Mouse (Mus musculus): ENCODE results near the gene Esr1.
A peak's percentile ranks its signal among the peaks of the same experiment; 100 is the strongest.
"Not testable (repeated sequence)": the region's sequence is repeated elsewhere in the genome, so short reads cannot be mapped to it uniquely, and the experiment has no call there.

Gene Esr1

DNA sequence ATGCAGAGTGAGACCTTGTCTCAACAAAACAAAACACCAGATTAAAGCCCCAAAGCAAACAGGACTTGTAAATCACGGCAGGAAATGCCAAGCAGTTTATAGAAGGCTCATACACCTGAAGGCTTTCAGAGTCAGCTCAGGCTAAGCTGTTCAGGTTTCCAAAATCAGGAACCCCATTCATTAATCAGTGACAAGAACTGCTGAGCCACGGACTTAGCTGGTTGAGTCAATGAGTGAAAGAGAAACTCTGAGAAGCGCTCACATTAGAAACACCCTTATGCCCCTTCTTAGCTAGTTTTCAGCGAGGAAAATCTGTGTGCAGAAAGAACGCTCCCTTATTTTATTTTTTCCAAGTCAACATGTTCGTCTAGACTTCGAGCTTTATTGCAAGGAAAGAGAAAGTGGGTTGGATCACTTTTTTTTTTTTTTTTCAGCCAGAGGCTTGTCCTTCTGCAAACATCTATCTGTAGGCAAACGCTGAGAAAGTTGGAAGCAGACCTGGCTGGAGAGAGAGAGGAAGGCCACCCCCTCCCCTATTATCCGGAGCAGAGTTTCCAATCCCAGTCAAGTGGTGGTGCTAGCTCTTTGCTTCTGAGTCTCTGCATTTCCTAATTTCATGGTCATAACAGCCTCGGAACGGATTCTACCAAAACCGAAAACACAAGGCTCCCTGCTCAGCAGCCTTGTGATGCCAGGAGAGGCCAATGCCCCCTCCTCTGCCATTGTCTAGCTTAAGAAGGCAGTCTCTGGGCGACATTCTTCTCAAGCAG, at the start of gene Esr1:
TSS of gene Esr1 (plus strand) at position 208 of the 770 bp plus-strand sequence.
- DNase-seq (ENCODE audit: low spot score in 2 of 2) = peak in 1 of 2 experiments; percentile 26

DNA sequence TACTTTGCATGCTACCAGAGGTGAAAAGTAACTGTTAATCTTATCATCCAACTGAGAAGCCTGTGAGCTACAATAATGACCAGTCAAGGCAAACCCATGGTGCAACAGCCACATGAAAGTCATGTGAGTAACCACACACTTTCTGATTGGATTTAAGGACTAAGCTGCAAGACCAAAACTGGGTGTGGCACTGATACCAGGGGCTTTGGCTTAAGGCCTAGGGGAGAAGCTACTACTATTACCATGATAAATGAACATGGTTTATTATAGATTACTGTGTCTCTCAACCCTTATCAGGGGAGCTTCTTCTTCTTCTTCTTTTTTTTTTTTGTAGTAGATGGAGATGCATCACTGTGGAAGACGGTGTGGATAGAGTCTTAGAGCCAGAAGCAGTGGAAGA, 46.2 kb upstream of the Esr1 start:
- no peak for DNase-seq (ENCODE audit: low spot score in 2 of 2)

DNA sequence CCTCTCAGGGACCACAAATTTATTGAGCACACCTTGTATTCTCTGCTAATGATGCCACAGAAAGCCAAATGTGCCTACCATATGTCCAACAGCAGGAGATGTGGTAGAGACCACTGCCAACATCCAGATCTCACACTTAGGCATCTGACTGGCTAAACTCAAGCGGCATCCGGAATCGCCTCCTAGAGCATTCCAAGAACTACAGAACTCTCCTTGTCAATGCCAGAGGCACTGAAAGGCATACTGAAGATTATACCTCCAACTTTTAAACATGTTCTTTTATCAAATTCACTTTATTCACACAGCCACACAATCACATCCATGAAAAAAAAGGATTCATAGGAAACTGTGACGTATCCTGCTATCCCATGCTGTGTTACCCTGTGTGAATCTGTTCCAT, 40.6 kb upstream of the Esr1 start:
- no peak for DNase-seq (ENCODE audit: low spot score in 2 of 2)

DNA sequence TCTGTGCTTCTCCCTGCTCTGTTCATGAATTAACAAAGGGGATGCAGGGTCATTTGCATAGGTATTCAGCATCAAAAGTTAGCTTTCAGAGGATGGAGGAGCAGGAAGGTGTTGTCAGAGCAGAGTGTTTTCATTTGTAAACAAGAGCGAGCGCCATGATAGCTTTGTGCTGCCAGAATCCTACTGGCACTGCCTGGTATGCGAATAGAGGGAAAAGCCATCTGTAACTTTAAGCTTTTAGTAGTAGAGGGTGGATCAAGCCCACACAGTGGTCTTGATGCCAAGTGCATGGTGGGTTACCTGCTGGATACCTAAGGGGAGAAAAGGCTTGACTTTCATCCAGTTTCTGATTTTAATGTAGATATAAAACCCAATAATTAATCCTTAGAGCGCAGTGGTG, 40.1 kb upstream of the Esr1 start:
- no peak for DNase-seq (ENCODE audit: low spot score in 2 of 2)

DNA sequence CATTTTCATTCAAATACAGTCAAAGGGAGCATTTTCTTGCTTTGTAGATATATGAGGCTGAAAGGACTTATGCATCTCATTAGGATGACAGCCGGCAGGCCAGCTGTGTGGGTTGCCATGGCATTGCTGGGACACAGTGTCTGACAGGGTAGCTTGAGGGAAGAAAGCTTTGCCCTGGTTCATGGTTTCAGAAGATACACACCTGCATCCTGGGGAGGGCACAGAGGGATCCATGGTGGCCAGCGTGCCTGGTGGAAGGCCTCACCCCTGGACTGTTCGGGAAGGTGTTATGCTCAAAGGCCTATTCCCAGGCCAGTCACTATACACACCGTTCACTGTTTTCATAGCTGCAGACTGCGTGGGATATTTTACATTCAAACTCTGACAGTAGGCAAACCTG, 29.5 kb upstream of the Esr1 start:
- no peak for DNase-seq (ENCODE audit: low spot score in 2 of 2)

DNA sequence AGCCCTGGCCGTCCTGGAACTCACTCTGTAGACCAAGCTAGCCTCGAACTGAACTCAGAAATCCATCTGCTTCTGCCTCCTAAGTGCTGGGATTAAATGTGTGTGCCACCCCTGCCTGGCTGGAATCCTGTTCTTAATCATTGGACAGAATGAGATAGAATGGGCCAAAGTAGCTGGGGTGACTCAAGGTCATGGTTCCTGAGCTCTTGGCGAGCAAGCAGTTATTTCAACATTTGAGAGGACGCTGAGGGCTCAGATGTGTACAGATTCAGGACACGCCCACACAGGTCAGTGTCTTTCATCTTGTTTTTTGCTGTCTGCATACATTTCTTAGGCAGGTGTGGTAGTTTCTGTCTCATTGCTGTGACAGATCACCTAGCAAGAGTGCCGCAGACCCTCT, 24.7 kb upstream of the Esr1 start:
- DNase-seq (ENCODE audit: low spot score in 2 of 2) = no peak

DNA sequence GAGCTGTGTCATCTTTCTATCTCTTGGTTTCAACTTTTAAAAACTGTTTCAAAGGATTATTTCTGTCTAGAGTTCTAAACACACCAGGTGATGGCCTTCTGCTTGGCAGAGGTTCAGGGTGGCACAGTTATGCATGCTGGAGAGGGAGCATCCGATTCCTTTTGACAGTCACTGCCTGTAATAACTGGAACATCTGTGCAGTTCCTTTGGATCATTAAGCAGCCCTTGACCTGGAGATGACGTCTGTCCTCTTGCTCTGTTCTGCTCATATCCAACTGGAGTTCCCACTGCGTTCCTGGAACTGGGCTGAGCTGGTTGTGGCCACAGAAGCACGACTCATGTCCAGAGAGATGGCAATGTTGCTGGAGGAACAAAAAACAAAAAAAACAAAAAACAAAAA, 21.8 kb upstream of the Esr1 start:
- no peak for DNase-seq (ENCODE audit: low spot score in 2 of 2)

DNA sequence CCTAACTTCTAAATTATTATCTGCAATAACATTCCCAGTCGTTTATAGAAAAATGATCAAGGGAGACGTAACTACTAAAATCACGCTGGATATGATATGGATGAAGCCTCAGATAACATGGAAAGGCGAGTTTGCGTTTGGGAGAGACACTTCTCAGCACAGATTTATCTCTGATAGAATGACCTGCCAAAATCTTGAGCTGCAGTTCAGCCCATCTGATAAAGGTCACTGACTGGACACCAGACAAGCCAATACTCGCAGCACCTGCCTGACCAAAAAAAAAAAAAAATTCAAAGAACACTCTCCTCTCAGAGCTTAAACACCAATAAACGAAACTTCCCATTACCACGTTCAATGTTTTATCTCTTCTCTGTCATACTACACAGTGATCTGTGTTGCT, 20.4 kb upstream of the Esr1 start:
- DNase-seq (ENCODE audit: low spot score in 2 of 2) = no peak

DNA sequence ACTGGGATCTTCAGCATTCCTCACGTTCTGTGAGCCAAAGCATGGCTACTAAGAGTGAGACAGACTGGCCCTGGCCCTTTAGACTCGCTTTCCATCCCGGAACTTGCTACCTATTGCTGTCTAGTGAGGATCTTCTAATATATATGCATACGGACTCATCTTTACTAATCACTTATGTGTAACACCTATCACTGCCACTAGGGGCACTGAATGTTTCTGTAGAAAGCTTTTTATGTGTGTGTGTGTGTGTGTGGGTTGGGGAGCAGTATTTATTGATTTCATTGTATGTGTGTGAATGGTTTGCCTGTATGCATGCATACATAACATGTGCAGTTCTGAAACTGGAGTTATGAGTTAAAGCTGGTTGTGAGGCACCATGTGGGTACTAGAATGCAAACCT, 17.6 kb upstream of the Esr1 start:
- no peak for DNase-seq (ENCODE audit: low spot score in 2 of 2)

DNA sequence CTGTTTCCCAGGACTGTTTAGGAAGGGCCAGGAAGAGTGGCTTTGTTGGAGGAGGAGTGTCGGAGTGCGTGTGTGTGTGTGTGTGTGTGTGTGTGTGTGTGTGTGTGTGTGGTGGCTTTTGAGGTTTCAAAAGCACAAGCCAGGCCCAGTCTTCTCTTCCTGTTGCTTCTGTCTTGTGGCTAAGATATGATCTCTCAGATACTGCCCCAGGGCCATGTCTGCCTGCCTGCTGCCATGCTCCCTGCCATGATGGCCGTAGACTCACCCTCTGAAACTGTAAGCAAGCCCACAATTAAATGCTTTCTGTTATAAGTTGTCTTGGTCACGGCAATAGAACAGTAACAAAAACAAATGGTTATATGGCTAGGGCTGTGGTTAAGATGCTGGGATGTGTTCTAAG, 14.2 kb upstream of the Esr1 start:
- DNase-seq (ENCODE audit: low spot score in 2 of 2) = no peak

DNA sequence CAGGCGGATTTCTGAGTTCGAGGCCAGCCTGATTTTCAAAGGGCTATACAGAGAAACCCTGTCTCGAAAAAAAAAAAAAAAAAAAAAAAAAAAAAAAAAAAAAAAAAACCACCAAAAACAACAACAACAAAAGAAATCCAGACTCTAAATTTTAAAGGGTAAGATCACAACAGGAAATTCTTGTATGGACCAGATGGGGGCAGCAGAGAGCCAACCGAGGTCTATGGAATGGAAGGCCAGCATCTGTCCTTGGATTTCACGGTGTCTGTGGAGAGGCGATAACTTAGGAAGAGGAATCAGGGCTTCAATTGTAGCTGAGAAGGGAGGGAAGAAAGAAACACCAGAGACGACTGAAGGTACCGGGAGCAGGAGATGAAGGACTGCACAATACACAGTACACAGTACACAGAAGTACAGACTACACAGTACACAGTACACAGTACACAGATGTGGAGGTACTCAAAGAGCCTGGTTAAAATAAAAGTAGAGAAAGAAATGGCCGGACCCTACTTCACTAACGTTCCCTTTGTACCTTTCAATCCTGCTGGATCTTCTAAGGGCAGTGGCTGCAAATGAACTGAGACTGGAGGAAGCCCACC, 13.1 kb upstream of the Esr1 start:
- peak; percentile 60 to 71 for DNase-seq (ENCODE audit: low spot score in 2 of 2)

DNA sequence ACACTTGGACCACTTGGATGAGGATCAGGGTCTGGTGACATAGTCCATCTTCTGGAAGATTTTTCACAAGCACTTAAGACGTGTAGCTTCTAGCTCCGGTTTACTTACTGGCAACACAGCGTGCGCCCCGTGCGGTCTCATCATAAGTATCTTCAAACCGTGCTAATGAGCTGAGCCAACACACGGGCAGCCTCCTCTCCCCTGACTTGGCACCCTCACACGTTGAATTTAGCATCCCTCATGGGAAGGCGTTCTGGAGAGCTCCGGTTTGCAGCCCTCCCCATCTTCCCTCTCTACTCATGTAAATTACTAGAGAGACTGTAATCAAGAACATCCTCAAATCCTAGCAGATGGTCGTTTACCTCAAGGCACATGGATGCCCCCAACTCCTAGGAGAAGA, 12.5 kb upstream of the Esr1 start:
- peak in 1 of 2 experiments; percentile 24 for DNase-seq (ENCODE audit: low spot score in 2 of 2)

DNA sequence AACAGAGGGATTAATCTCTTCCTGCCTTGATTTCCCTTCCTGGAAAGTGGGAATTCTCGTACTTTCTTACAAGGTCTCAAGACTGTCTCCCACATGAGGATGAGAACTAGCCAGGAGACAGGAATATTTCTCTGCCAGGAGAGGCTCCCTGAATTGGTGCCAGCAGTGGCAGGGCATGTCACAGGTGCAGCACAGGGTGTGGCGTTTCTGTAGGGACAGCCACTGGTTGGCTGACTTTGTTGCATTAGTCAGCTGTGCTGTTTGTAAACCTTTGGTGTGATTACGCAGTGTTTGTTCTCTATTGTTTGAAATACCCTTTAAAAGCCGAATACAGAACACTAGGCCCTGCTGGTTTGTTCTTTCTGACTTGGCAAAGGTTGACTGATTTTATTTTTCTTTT, 11.8 kb upstream of the Esr1 start:
- no peak for DNase-seq (ENCODE audit: low spot score in 2 of 2)

DNA sequence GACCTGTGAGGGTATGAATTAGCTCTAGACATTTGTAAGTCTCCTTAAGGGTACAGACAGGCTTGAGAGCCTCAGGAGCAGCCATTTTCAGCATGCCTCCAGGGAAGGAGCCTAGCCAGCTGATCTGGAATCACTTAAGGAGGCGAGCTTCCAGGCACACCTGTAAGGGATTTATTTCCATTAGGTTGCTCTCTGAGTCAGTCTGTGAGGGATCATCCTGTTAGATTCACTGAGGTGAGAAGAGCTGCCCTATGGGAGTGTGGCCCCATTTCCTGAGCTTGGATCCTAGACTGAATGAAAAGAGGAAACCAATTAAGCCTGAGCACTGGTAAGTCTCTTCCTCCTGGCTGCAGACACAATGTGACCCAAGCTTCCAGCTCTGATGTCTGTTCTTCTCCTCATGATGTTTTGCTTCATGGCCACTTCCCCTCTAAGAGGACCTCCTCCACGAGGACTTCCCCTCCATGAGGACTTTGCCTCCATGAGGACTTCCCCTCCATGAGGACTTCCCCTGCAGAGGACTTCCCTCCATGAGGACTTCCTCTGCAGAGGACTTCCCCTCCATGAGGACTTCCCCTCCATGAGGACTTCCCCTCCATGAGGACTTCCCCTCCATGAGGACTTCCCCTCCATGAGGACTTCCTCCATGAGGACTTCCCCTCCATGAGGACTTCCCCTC, 10.5 kb upstream of the Esr1 start:
- no peak for DNase-seq (ENCODE audit: low spot score in 2 of 2)

DNA sequence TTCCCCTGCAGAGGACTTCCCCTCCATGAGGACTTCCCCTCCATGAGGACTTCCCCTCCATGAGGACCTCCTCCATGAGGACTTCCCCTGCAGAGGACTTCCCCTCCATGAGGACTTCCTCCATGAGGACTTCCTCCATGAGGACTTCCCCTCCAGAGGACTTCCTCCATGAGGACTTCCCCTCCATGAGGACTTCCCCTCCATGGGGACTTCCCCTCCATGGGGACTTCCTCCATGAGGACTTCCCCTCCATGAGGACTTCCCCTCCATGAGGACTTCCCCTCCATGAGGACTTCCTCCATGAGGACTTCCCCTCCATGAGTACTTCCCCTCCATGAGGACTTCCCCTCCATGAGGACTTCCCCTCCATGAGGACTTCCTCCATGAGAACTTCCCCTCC, 9.8 kb upstream of the Esr1 start:
- not testable (repeated sequence) for DNase-seq (ENCODE audit: low spot score in 2 of 2)

DNA sequence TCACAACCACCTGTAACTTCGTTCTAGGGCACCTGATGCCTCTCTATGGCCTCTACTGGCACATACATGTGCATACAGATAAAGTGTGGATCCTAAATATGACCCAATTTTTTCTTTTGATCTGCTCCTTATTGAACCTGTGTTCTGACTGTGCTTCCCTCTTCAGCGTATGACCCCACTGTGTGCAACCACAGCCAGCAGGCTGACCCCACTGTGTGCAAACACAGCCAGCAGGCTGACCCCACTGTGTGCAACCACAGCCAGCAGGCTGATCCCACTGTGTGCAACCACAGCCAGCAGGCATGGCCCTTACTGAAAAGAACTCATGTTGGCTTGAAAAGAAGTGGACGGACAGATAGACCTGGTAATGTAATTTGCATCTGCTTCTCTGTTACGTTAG, 8.9 kb upstream of the Esr1 start:
- DNase-seq (ENCODE audit: low spot score in 2 of 2) = no peak

DNA sequence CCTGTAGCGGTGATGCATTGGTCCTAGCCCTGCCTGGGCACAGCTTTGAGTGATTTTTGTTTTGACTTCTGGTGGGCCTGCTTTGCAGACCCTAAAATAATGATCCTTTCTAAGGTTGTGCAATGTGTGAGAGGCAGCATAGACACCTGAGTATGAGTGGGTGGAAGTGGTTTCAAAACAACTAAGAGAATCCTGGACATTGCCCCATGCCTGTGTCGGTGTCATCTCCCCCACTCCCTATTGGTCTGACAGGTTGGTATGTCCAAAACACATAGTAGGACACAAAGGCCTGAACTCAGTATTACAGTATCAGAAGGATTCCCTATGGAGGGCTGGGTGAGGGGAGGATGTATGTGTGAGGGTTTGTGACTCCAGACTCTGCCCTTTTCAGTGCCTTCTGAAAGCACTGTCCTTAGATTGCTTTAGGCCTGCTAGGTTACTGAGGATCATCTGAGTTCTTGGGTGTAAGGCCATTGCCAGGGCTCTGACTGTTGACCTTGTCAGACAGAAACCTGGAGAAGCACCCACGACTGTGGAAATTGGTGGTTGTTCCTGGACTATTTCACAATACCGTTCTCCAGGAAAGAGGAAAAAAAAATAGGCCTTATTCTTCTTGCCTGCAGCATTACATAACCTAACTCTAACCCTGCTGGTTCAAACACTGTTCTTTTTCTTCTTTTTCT, 6.7 kb upstream of the Esr1 start:
- DNase-seq (ENCODE audit: low spot score in 2 of 2) = no peak

DNA sequence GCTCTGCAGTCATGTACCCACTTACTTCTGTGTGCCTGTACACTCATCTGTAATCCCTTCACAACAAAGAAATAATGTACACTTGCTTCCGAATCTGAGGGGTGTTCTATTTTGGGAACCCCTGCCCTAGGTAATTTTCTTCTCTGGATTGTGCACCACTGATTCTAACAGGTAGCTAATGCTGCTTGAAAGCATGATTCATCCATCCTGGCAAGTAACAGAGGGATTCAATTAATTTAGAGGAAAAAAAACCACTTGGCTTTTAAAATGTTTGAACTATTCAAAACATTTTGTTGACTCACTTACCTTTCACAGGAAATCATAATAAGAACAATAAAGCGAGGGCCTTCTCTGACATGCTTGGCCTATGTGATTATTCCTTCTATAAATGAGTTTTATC, 1.2 kb upstream of the Esr1 start:
- DNase-seq (ENCODE audit: low spot score in 2 of 2) = no peak

DNA sequence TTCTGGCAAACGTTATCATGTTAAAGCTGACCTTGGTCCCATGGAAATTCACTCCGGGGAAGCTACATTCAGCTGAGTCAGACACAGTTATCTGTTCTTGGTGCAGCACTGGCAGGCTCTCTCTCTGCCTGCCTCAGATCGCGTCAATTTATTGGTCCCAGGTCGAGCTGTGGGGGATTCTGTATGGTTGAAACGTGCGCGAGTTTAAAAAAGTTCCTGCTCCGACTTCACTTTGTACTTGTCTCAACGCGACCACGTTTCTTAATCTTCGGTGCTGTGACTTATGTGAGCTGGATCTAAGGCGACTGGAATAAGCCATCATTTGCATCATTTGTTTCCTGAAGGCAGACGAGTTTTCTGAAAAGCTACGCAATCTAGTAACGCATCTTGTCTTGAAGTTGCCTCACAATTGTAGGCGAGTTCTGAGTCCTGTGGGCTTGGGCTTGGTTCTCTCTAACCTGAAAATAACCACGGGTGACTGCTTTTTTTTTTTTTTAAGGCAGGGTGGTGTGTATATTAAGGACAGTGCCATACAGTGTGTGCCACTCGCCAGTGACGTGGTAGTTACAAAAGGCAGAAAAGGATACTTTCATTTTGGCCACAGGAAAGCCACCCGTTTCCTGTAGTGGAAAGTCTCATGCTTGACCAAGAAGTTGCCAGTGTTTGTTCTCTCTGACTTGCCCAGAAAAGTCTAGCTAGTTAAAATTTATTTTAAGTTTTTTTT, 1.1 kb downstream of the Esr1 start:
- no peak for DNase-seq (ENCODE audit: low spot score in 2 of 2)

DNA sequence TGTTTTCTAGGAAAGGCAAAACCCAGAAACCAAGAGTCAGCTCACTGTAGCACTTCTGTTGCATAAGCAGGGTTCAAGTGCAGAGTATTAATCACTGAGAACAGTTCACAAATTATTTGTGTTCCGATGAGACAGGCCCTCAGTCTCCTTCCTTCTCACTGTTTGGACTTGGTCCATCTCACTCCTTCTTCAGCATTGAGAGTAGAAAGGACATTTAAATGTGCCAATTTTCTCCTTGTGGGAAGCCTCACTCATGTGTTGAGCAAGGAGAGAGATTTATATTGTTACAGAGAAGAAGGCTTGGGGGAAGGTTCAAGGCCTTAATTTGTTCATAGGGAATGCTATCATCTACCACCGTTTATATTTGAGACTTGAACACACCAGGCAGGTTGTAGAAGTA, 6.6 kb downstream of the Esr1 start:
- no peak for DNase-seq (ENCODE audit: low spot score in 2 of 2)

DNA sequence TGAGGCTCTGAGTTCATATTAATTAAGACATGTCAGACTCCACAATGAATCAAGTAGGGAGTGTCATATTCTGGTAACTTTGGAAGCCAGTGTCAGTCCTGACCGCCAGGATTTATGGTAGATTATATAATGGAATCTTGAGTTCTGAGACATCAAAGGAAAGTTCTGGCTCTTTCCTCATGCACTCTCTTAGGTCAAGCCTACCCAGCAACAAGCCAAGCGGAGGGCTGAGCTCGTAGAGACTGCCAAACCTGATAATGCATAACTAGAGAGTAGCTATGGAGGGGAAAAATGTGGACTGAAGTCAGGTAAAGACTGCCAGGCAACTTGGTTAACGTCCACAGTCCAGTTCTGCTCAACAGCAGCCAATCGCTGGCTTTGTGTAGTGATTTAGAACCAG, 7.3 kb downstream of the Esr1 start:
- no peak for DNase-seq (ENCODE audit: low spot score in 2 of 2)

DNA sequence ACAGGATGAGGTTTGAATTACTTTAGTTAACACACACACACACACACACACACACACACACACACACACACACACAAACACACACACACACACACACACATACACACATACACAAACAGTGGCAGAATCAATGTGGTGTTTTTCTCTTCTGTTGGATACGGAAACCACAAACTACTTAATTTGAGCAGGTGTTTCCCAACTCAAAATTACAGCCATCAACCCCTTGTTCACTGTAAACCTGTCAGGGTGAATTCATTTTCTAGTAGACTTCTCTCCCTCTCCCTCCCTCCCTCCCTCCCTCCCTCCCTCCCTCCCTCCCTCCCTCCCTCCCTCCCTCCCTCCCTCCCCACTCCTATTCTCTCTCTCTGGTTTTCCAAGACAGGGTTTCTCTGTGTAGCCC, 8.0 kb downstream of the Esr1 start:
- not testable (repeated sequence) for DNase-seq (ENCODE audit: low spot score in 2 of 2)
